Mouse (Mus musculus): ENCODE measurements around the gene Fgfr2.

DNA sequence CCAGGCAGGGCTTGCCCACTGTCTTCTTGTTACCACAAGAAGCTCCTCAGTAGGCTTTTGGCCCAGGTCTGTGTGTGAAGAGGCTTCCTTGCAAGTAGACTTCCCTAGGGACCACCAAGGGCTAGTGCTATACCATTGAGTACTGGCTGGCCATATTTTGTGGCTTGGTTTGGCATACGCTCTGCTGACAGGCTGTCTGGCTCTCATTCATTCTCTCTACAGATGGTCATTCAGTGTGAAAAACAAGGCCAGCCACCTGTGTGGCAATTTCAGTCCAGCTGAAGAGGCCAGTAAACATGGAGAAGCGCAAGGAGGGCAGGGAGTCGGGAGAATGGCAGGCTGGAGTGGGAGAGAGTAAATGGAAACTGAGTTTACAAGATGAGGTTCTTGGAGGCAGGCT is 2407.7 kb downstream of the Fgfr2 start:
- TF ChIP-seq CTCF (IDR thresholded peaks at IDR 0.05; ENCODE audit: low read depth) (no peak), EP300 (IDR thresholded peaks at IDR 0.05; ENCODE audit: low read depth) (no peak)

Data from liver, postnatal 0 days (tissue).